Mouse (Mus musculus): ENCODE data around the gene Mapk10.

GRCm38 (mm10) chr5:102993951-102994350 is 217.2 kb downstream of the Mapk10 start:
- TF ChIP-seq CTCF (IDR thresholded peaks at IDR 0.05; ENCODE audit: borderline replicate concordance, control insufficient read depth, extremely low read depth, insufficient read depth, low read length, poor library complexity) (no peak), POLR2A (IDR thresholded peaks at IDR 0.05; ENCODE audit: control insufficient read depth, extremely low read depth, insufficient read depth, low read length, poor library complexity) (no peak)

All from thymus, adult 2 months (tissue).